Mouse (Mus musculus) limb, embryonic 14.5 days (tissue): ENCODE data around the gene Fbxo22. TPM values are rescaled to one million over a fixed set of nuclear protein-coding genes. Genes with fewer than 3 reads are reported as not detected.

Experiments used
- ATAC-seq: fragments of 200-750 bp; cut with Nextera tagmentation; 2 replicates; pipeline ENCODE4 v1.8.0; 2017; ENCODE audit warnings: low read depth, moderate number of reproducible peaks, moderate TSS enrichment; ENCODE audit not compliant: low FRiP score
- DNase-seq: peaks from one replicate; pipeline ENCODE4 v3.0.0-alpha.2; 2015; ENCODE audit warnings: low spot score
- H3K27ac ChIP-seq: fragments of 300-500 bp; sonication (generic); replicated peaks from 2 replicates; pipeline ENCODE4 v1.5.1; 2014; ENCODE audit warnings: low read depth, mild to moderate bottlenecking, low read length, moderate library complexity, mixed read lengths
- H3K27me3 ChIP-seq: fragments of 300-500 bp; sonication (generic); 2 replicates; pipeline ENCODE4 v1.6.1; 2014; ENCODE audit warnings: low read length, mixed read lengths; ENCODE audit not compliant: control insufficient read depth, insufficient read depth
- H3K36me3 ChIP-seq: fragments of 300-500 bp; sonication (generic); 2 replicates; pipeline ENCODE4 v1.6.1; 2014; ENCODE audit warnings: mild to moderate bottlenecking, low read length, moderate library complexity, mixed read lengths; ENCODE audit not compliant: control insufficient read depth, insufficient read depth
- H3K4me1 ChIP-seq: fragments of 300-500 bp; sonication (generic); 2 replicates; pipeline ENCODE4 v1.6.1; 2014; ENCODE audit warnings: antibody characterized with exemption, low read length, mixed read lengths; ENCODE audit not compliant: control insufficient read depth, insufficient read depth
- H3K4me2 ChIP-seq: fragments of 300-500 bp; sonication (generic); replicated peaks from 2 replicates; pipeline ENCODE4 v1.6.1; 2014; ENCODE audit warnings: low read depth, mild to moderate bottlenecking, low read length, moderate library complexity; ENCODE audit not compliant: severe bottlenecking
- H3K4me3 ChIP-seq: fragments of 300-500 bp; sonication (generic); replicated peaks from 2 replicates; pipeline ENCODE4 v1.5.1; 2014; ENCODE audit warnings: low read length
- H3K9ac ChIP-seq: fragments of 300-500 bp; sonication (generic); 2 replicates; pipeline ENCODE4 v1.6.1; 2014; ENCODE audit warnings: mild to moderate bottlenecking, low read depth, low read length, moderate library complexity; ENCODE audit not compliant: severe bottlenecking
- H3K9me3 ChIP-seq: fragments of 300-500 bp; sonication (generic); 2 replicates; pipeline ENCODE4 v1.6.1; 2016; ENCODE audit warnings: low read length; ENCODE audit not compliant: control insufficient read depth
- POLR2A ChIP-seq: fragments of 200-500 bp; IDR thresholded peaks from 2 replicates; pipeline ENCODE4 v1.8.0; 2012; ENCODE audit warnings: inconsistent platforms, mild to moderate bottlenecking, moderate library complexity, borderline replicate concordance; ENCODE audit not compliant: insufficient read depth, insufficient read length; ENCODE audit errors: extremely low read depth
- WGBS: fragments of 180-500 bp; shearing (Covaris S2); extraction: QIAGEN DNeasy Blood & Tissue Kit; methylation state at CpG from one replicate; pipeline ENCODE4 v1.1.7; 2014; 5-methylcytosine and 5-hydroxymethylcytosine counted together
- polyA plus RNA-seq, 2 experiments: library from polyadenylated mRNA; depleted of rRNA in 1 of 2; stranded (reverse) in 1 of 2; unstranded in 1 of 2; fragments of >200 nt; fragmentation: Nextera tagmentation in 1 of 2; extraction: Ambion mirVana in 1 of 2; gene quantifications; 2 replicates each; pipeline versions ENCODE4 v1.2.1 to v1.2.3; 2012 to 2014

The Fbxo22 gene
- polyA plus RNA-seq, 2 experiments, result 27.2 to 47.6 TPM

DNA sequence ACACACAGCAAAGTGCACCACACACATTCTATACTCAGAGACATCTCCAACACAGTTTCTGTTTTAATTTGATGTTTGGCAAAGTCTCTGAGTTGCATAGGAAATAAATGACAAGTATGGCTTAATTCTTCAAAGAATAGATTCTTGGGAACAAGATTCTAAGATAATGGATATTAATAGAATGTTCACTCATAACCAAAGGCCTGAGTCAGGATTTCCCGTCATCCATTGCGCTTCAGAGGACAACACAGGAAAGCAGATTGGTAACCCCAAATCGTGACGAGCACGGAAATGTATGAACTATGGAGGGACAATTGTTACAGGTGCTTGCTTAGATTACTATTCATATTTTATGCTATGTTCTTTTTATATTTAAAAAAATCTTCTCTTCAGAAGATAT, 46.3 kb downstream of the Fbxo22 start:
- H3K36me3 ChIP-seq, result no peaks in the 10 kb centered on the region
- no peak overlapping the region for H3K27ac ChIP-seq
- ATAC-seq (no peak), DNase-seq (no peak)
- H3K27me3 ChIP-seq, result no peaks in the 10 kb centered on the region
- no peaks in the 10 kb centered on the region for H3K9me3 ChIP-seq
- no peak overlapping the region for H3K9ac ChIP-seq
- H3K4me2 ChIP-seq, result no peak overlapping the region
- WGBS, result 89% methylated on average over 5 of the region's 5 CpGs
- TF ChIP-seq POLR2A, result no peak
- no peaks in the 10 kb centered on the region for H3K4me1 ChIP-seq
- no peak overlapping the region for H3K4me3 ChIP-seq

DNA sequence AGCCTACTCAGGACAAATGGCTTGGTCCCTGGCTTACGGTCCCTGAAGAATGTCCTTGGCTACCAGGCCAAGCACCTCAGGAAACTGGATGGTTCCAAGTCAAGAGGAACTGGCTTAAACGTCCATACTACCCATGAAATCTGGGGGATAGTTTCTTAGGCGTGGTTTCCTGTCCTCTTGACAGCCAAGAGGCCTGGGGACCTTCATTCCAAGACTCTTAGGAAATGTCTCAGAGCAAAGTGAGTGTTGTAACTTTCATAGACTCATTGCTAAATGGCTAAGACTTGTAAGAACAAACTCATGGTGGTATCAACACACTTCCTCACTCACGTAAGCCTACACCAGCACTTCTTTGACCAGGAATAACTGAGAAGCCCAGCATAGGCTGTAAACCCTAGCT, 46.9 kb downstream of the Fbxo22 start:
- ATAC-seq (no peak), DNase-seq (no peak)
- no peak overlapping the region for H3K4me3 ChIP-seq
- no peak overlapping the region for H3K4me2 ChIP-seq
- no peaks in the 10 kb centered on the region for H3K36me3 ChIP-seq
- no peak overlapping the region for H3K27ac ChIP-seq
- H3K9ac ChIP-seq, result no peak overlapping the region
- no peaks in the 10 kb centered on the region for H3K4me1 ChIP-seq
- no peaks in the 10 kb centered on the region for H3K9me3 ChIP-seq
- 68% methylated on average over 4 of the region's 4 CpGs for WGBS
- TF ChIP-seq POLR2A, result no peak
- H3K27me3 ChIP-seq, result no peaks in the 10 kb centered on the region

DNA sequence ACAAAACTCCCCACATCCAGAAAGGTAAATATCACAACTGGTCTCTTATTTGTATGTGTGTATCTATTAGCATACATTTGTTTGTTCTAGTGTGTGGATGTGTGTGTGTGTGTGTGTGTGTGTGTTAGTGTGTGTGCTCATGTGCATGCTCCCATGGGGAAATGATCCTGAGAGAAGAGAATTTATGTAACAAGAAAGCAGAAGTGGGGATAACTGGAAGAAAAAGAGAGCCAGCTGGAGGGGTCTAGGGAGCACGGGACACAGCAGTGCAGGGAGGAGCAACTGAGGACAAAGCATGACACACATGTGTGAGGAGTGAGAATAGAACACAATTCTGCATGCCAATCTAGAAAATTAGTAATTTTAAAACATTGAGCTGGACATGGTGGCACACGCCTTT, 48.4 kb downstream of the Fbxo22 start:
- ATAC-seq (no peak), DNase-seq (no peak)
- Histone ChIP-seq H3K9me3 (no peaks in the 10 kb centered on the region), H3K27ac (no peak overlapping the region), H3K9ac (no peak overlapping the region), H3K4me2 (no peak overlapping the region), H3K36me3 (no peaks in the 10 kb centered on the region), H3K4me1 (no peaks in the 10 kb centered on the region), H3K27me3 (no peaks in the 10 kb centered on the region), H3K4me3 (no peak overlapping the region)
- 90% methylated on average over 2 of the region's 2 CpGs for WGBS
- TF ChIP-seq POLR2A, result no peak

DNA sequence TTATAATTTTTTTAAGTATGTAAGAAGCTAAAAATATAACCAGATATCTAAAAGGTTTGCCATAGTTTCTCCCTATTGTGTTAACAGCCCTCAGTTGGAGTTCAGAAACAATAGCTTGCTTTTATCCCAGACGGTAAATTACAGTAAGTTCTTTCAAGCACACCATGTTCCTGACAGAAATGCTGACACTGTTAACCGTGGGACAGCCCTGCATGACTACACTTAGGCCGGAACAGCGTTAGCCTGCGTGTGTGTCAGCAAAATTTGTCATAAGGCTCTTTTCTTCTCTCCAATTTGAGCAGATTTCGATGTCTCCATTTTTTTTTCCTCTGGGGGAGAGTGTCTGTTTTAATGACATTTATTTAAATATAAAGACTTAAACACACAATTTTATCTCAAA, 51.0 kb downstream of the Fbxo22 start:
- Histone ChIP-seq H3K9ac (no peak overlapping the region), H3K4me2 (no peak overlapping the region), H3K27me3 (no peaks in the 10 kb centered on the region), H3K4me1 (no peaks in the 10 kb centered on the region), H3K9me3 (no peaks in the 10 kb centered on the region), H3K36me3 (no peaks in the 10 kb centered on the region), H3K27ac (no peak overlapping the region), H3K4me3 (no peak overlapping the region)
- ATAC-seq, result no peak
- WGBS, result 72% methylated on average over 6 of the region's 6 CpGs
- no peak for TF ChIP-seq POLR2A
- no peak for DNase-seq

DNA sequence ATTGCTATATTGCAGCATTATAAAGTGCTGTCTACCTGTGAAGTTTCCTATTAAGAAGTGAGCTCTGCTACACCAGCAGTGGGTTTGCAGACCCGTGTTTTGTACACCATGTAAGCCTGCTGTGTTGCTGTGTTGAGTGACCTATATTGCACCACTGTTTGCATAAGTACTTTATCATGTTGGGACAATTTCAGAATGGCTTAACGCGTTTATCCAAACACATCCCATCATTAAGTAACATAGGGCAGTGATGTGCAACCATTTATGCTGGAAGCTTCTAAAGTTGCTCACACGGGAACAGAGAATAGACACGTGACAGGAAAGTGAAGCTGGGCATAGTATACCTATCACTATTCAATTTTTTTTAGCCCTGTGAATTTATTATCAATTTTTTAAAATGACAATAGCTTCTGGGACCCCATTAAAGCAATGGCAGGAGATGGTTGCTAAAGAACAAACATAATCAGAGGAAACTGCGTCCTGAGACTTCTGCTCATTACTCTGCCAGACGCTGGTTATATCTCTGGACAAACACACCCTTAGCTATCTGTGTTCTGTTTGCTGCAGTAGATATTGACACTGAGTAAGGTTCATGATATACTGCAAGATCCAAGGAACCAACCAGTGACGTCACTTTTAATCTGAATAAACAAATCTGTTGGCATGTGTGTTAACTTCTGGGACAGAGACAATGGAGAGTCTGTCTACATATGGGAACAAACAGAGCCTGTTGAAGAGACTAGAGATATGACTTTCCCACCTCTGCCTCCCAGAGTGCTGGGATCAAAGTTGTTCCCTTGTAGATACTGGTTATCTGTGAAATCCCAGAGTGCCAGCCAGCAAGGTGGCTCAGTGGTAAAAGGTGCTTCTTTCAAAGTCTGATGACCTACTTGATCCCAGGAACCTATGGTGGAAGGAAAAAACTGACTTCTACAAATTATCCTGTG, 55.9 kb downstream of the Fbxo22 start:
- DNase-seq (no peak), ATAC-seq (no peak)
- Histone ChIP-seq H3K27me3 (no peaks in the 10 kb centered on the region), H3K4me3 (no peak overlapping the region), H3K27ac (no peak overlapping the region), H3K4me1 (no peaks in the 10 kb centered on the region), H3K9me3 (no peaks in the 10 kb centered on the region), H3K4me2 (no peak overlapping the region), H3K36me3 (no peaks in the 10 kb centered on the region), H3K9ac (no peak overlapping the region)
- 78% methylated on average over 8 of the region's 8 CpGs for WGBS
- TF ChIP-seq POLR2A, result no peak
